Comparison of ENCODE assay signal across 11 mouse cellular contexts in the genomic region with DNA sequence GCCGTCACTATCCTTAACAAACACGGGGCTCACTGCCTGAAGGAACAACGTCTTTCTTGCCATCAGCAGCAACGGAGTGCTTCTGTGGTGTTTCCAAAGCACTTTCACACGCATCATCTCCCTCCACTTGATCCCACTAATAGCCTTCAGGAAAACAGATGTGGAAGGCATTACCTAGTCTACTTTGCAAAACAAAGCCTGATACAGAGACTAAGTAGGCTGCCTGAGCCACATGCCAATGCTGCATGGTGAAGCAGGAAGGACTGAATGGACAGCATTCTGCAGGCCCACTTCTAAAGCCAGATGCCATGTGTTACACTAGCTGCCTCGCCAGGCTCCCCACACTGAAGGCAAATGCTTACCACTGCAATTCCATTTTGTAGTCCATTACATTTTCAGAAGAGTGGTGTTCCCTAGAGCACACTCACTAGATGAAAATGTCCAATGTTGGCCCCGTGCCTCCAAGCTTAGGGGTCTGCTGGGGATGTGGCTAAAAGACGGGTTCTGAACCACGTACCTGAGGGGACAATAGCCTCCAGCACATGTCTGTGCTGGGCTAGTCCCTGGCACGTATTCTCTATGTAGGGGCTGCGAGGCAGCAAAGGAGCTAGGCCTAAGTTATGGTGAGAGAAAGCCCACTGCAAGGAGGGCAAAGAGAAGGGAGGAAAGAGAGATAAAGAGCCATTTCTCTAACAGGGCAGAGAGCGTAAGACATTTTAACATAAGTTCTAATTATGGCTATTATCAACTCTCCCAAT.
DNase-seq lines count a peak whose midpoint lies in the region; ATAC-seq lines count a peak whose summit lies in the region.
"Had no signal": no experiment of that assay in that cellular context is flagged by ENCODE, and none has a peak within 500 bp of the region (broad histone marks: within the 10 kb centered on the region; RNA-seq: fewer than 3 reads in every experiment).

No protein-coding gene starts in this region.

- 0 out of 2 replicates have a peak, but pooled peaks cover under 1% of the 10 kb centered on the region for H3K36me3 ChIP-seq in embryonic facial prominence, embryonic 12.5 days
- H3K36me3 ChIP-seq in hindbrain, embryonic 15.5 days: no peaks in the 10 kb centered on the region
- H3K36me3 ChIP-seq in midbrain, embryonic 15.5 days (replicated peaks): no peaks in the 10 kb centered on the region
- H3K36me3 ChIP-seq: heart, embryonic 12.5 days had no signal

- peak overlapping the region; percentile 42; the same call in 1 of the 2 replicates for H3K27ac ChIP-seq in embryonic facial prominence, embryonic 12.5 days
- peak overlapping the region; percentile 56 for H3K27ac ChIP-seq in hindbrain, embryonic 15.5 days (replicated peaks)
- no peak overlapping the region for H3K27ac ChIP-seq in midbrain, embryonic 15.5 days

- peak; percentile 42 for DNase-seq in embryo, embryonic 10 days (ENCODE audit: low spot score)
- no peak for DNase-seq in embryo, embryonic 11 days
- no peak for DNase-seq in urinary bladder, postnatal 4 days (ENCODE audit: low spot score in 2 of 2)
- DNase-seq in adrenal gland, adult 8-10 months: no peak
- DNase-seq in kidney, adult 9 months: no peak
- DNase-seq: lung, postnatal 14 days had no signal

- 37% methylated on average over 12 of the region's 12 CpGs for WGBS in embryonic facial prominence, embryonic 12.5 days
- 56% methylated on average over 12 of the region's 12 CpGs for WGBS in hindbrain, embryonic 15.5 days
- WGBS in midbrain, embryonic 15.5 days: 49% methylated on average over 12 of the region's 12 CpGs

- H3K4me1 ChIP-seq in embryonic facial prominence, embryonic 12.5 days: peaks cover 51% of the 10 kb centered on the region
- H3K4me1 ChIP-seq in hindbrain, embryonic 15.5 days (replicated peaks): peaks cover 27% of the 10 kb centered on the region
- H3K4me1 ChIP-seq in midbrain, embryonic 15.5 days: peaks cover 12% of the 10 kb centered on the region; the same call in 1 of the 2 replicates

- no peak overlapping the region for H3K9ac ChIP-seq in embryonic facial prominence, embryonic 12.5 days
- no peak overlapping the region for H3K9ac ChIP-seq in hindbrain, embryonic 15.5 days
- H3K9ac ChIP-seq in midbrain, embryonic 15.5 days: no peak overlapping the region

- H3K4me2 ChIP-seq in embryonic facial prominence, embryonic 12.5 days (replicated peaks): no peak overlapping the region
- no peak overlapping the region for H3K4me2 ChIP-seq in hindbrain, embryonic 15.5 days
- no peak overlapping the region for H3K4me2 ChIP-seq in midbrain, embryonic 15.5 days

- no peaks in the 10 kb centered on the region for H3K27me3 ChIP-seq in embryonic facial prominence, embryonic 12.5 days
- H3K27me3 ChIP-seq in hindbrain, embryonic 15.5 days: no peaks in the 10 kb centered on the region
- H3K27me3 ChIP-seq in midbrain, embryonic 15.5 days (replicated peaks): no peaks in the 10 kb centered on the region
- H3K27me3 ChIP-seq: heart, embryonic 12.5 days had no signal

- H3K9me3 ChIP-seq in embryonic facial prominence, embryonic 12.5 days: no peaks in the 10 kb centered on the region
- no peaks in the 10 kb centered on the region for H3K9me3 ChIP-seq in hindbrain, embryonic 15.5 days
- no peaks in the 10 kb centered on the region for H3K9me3 ChIP-seq in midbrain, embryonic 15.5 days
- H3K9me3 ChIP-seq: heart, embryonic 12.5 days had no signal

- H3K4me3 ChIP-seq in embryonic facial prominence, embryonic 12.5 days: no peak overlapping the region
- H3K4me3 ChIP-seq in hindbrain, embryonic 15.5 days: no peak overlapping the region
- H3K4me3 ChIP-seq in midbrain, embryonic 15.5 days: no peak overlapping the region
- H3K4me3 ChIP-seq: heart, embryonic 12.5 days; myocyte had no signal

- ATAC-seq in embryonic facial prominence, embryonic 12.5 days (ENCODE audit: insufficient number of reproducible peaks, insufficient read depth, low FRiP score, low TSS enrichment): peak; percentile 29; the same call in 1 of the 2 replicates
- peak; percentile 45; the same call in 1 of the 2 replicates for ATAC-seq in hindbrain, embryonic 15.5 days (ENCODE audit: low FRiP score, low read depth)
- ATAC-seq in midbrain, embryonic 15.5 days (replicated peaks): 0 out of 2 replicates have a peak, but pooled peaks have one; percentile 30
